Mouse (Mus musculus): ENCODE data around the gene Ryk. TPM values are rescaled to one million over a fixed set of nuclear protein-coding genes. Genes with fewer than 3 reads are reported as not detected.

Gene Ryk
- polyA plus RNA-seq, 1 experiment = 42.7 TPM

DNA sequence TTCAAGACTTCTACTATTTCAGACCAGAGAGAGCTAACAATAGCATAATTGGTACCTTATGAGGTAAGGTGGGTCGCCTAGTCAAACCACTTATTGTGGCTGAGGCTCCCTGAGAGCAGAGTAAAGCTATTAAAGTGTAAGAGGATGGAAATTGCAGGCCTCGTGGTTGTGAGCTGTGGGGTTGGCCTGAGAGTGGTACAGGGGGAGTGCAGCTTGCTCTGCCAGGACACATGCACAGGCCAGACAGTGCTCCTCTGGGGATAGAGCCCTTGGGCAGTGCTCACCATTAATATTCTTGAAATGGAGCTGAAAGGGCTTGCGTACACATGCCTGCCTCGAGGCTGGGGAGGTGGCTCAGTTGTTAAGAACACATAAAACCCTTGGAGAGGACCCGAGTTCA lies 23.6 kb downstream of the Ryk start:
- H3K27me3 ChIP-seq (replicated peaks; ENCODE audit: control insufficient read depth, insufficient read depth, low read length) = no peaks in the 10 kb centered on the region
- no peak overlapping the region for H3K27ac ChIP-seq (ENCODE audit: insufficient read depth, low read depth, low read length)
- TF ChIP-seq POLR2A (IDR thresholded peaks at IDR 0.05; ENCODE audit: low read depth, low read length) (no peak), CTCF (conservative IDR thresholded peaks at IDR 0.05; ENCODE audit: insufficient read depth, insufficient read length, low read depth, low read length) (no peak)
- H3K4me1 ChIP-seq (ENCODE audit: control insufficient read depth, insufficient read depth, low read length) = peaks cover 19% of the 10 kb centered on the region; the same call in 1 of the 2 replicates
- H3K36me3 ChIP-seq (ENCODE audit: control insufficient read depth, insufficient read depth, low read length) = no peaks in the 10 kb centered on the region
- WGBS = 76% methylated on average over 5 of the region's 5 CpGs
- no peak overlapping the region for H3K4me3 ChIP-seq (ENCODE audit: insufficient read depth, low read depth, low read length)
- DNase-seq = no peak

DNA sequence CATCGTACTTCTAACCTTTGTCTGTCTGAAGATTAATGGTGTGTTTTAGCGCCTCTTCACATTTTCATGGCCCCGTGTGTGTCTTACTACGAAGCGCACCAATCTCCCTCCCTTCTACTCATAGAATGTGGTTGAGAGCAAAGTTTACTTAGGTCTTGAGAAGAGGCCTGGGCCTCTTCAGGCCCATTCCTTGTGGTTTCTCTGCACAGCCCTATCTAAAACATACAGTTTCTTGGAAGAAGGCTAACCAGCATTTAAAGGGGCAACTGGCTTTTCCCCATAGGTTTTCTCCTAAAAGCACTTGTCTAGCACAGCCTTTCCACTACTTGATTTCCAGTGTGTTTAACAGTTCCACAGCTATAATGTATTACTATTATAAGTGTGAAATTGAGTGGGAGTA lies 24.7 kb downstream of the Ryk start:
- no peaks in the 10 kb centered on the region for H3K27me3 ChIP-seq (replicated peaks; ENCODE audit: control insufficient read depth, insufficient read depth, low read length)
- WGBS = 52% methylated on average over 5 of the region's 5 CpGs
- no peak overlapping the region for H3K27ac ChIP-seq (ENCODE audit: insufficient read depth, low read depth, low read length)
- no peak overlapping the region for H3K4me3 ChIP-seq (ENCODE audit: insufficient read depth, low read depth, low read length)
- H3K36me3 ChIP-seq (ENCODE audit: control insufficient read depth, insufficient read depth, low read length) = no peaks in the 10 kb centered on the region
- no peak for DNase-seq
- TF ChIP-seq POLR2A (IDR thresholded peaks at IDR 0.05; ENCODE audit: low read depth, low read length) (no peak), CTCF (conservative IDR thresholded peaks at IDR 0.05; ENCODE audit: insufficient read depth, insufficient read length, low read depth, low read length) (no peak)
- H3K4me1 ChIP-seq (ENCODE audit: control insufficient read depth, insufficient read depth, low read length) = peaks cover 19% of the 10 kb centered on the region; the same call in 1 of the 2 replicates

DNA sequence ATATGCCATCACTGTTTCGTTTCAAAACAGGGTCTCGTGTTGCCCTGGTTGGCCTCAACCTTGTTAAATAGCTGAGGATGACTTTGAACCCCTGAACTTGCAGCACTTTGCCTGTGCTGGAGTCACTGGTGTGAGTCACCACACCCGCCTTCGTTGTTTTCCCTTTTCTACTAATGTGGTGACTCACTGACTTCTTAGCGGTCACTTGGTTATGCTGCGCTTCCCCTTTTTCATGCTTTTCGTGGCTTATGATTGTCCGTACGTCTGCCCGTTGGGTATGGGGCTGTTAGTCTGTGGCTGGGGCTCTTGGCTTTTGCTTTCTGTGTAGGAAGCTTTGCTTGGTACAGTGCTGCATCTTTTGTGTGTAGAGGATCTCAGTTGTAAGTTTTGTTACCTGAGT lies 25.2 kb downstream of the Ryk start:
- WGBS = 84% methylated on average over 10 of the region's 10 CpGs
- TF ChIP-seq CTCF (conservative IDR thresholded peaks at IDR 0.05; ENCODE audit: insufficient read depth, insufficient read length, low read depth, low read length) (no peak), POLR2A (IDR thresholded peaks at IDR 0.05; ENCODE audit: low read depth, low read length) (no peak)
- Histone ChIP-seq H3K4me1 (ENCODE audit: control insufficient read depth, insufficient read depth, low read length) (peaks cover 19% of the 10 kb centered on the region; the same call in 1 of the 2 replicates), H3K4me3 (ENCODE audit: insufficient read depth, low read depth, low read length) (no peak overlapping the region), H3K36me3 (ENCODE audit: control insufficient read depth, insufficient read depth, low read length) (no peaks in the 10 kb centered on the region), H3K27me3 (replicated peaks; ENCODE audit: control insufficient read depth, insufficient read depth, low read length) (no peaks in the 10 kb centered on the region), H3K27ac (ENCODE audit: insufficient read depth, low read depth, low read length) (no peak overlapping the region)
- DNase-seq = no peak

DNA sequence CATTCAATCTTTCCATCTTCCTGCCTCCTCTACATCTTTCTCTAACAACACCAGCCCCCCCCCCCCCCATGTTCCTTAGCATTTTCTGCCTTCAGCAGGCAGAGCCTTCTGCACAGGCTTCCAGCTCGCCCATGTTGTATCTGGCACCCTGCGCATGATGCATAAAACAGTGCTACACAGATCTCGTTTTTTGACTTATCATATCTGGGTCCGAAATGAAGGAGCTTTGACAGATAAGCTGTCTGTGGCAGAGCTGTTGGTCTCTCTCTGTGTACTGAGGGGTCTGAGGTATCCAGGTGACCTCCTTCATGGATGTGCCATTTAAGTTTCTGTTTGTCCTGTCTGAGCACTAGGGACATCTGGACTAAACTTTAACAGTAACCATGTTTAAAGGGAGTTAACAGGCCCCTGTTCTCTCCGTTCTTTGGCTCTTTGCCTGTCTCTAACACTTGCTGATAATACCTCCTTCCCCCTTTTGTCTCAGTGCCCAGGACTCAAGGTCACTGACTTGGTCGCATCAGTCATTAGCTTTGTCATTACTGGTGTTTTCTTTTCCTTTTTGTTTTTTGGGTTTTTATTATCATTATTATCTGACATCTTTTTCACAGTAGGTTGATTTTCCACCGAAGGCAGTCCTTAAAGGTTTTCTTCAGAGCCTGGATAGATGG lies 26.2 kb downstream of the Ryk start:
- Histone ChIP-seq H3K4me3 (ENCODE audit: insufficient read depth, low read depth, low read length) (no peak overlapping the region), H3K4me1 (ENCODE audit: control insufficient read depth, insufficient read depth, low read length) (peaks cover 19% of the 10 kb centered on the region; the same call in 1 of the 2 replicates), H3K36me3 (ENCODE audit: control insufficient read depth, insufficient read depth, low read length) (no peaks in the 10 kb centered on the region), H3K27ac (ENCODE audit: insufficient read depth, low read depth, low read length) (no peak overlapping the region), H3K27me3 (replicated peaks; ENCODE audit: control insufficient read depth, insufficient read depth, low read length) (no peaks in the 10 kb centered on the region)
- no peak for TF ChIP-seq CTCF (conservative IDR thresholded peaks at IDR 0.05; ENCODE audit: insufficient read depth, insufficient read length, low read depth, low read length)
- TF ChIP-seq POLR2A (IDR thresholded peaks at IDR 0.05; ENCODE audit: low read depth, low read length) = no peak
- WGBS = 65% methylated on average over 7 of the region's 7 CpGs
- no peak for DNase-seq

DNA sequence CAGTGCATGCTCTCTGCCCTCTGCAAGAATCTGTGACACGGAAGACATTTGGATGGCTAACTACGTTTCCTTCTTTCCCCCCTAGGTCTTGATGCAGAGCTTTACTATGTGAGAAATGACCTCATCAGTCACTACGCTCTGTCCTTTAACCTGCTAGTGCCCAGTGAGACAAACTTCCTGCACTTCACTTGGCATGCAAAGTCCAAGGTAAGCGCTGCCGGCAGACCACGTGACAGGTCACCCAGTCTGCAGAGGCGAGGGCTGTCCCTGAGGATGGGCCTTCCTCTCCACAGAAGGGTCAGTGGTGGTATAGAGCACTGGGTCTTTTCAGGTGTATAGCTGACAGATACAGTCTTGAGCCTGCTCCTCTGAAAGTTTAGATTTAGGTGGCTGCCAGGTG lies 27.1 kb downstream of the Ryk start:
- H3K4me1 ChIP-seq (ENCODE audit: control insufficient read depth, insufficient read depth, low read length) = peaks cover 19% of the 10 kb centered on the region; the same call in 1 of the 2 replicates
- H3K36me3 ChIP-seq (ENCODE audit: control insufficient read depth, insufficient read depth, low read length) = no peaks in the 10 kb centered on the region
- no peak overlapping the region for H3K4me3 ChIP-seq (ENCODE audit: insufficient read depth, low read depth, low read length)
- TF ChIP-seq CTCF (conservative IDR thresholded peaks at IDR 0.05; ENCODE audit: insufficient read depth, insufficient read length, low read depth, low read length) (no peak), POLR2A (IDR thresholded peaks at IDR 0.05; ENCODE audit: low read depth, low read length) (no peak)
- DNase-seq = peak; percentile 84
- no peak overlapping the region for H3K27ac ChIP-seq (ENCODE audit: insufficient read depth, low read depth, low read length)
- WGBS = 45% methylated on average over 7 of the region's 7 CpGs
- H3K27me3 ChIP-seq (replicated peaks; ENCODE audit: control insufficient read depth, insufficient read depth, low read length) = no peaks in the 10 kb centered on the region

DNA sequence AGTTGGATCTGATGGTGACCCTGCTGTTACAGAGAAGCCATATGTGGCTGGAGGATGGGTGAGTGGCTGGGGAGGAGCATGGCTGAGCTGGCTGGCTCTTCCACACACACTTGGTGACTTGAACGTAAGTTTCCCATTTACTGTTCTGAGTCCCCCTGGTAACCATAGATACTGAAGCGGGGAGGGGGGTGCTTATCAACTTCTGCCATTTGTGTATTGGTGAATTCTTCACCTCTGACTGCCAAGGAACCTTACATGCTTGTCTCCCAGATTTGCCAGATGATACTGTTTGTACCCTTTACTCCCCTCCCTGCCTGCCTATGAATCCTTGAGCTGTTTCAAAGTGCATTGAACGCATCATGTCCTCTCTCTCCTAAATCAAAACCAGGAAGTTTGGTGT lies 27.5 kb downstream of the Ryk start:
- no peaks in the 10 kb centered on the region for H3K27me3 ChIP-seq (replicated peaks; ENCODE audit: control insufficient read depth, insufficient read depth, low read length)
- WGBS = 71% methylated on average over 3 of the region's 3 CpGs
- H3K36me3 ChIP-seq (ENCODE audit: control insufficient read depth, insufficient read depth, low read length) = no peaks in the 10 kb centered on the region
- peaks cover 19% of the 10 kb centered on the region; the same call in 1 of the 2 replicates for H3K4me1 ChIP-seq (ENCODE audit: control insufficient read depth, insufficient read depth, low read length)
- no peak overlapping the region for H3K4me3 ChIP-seq (ENCODE audit: insufficient read depth, low read depth, low read length)
- TF ChIP-seq CTCF (conservative IDR thresholded peaks at IDR 0.05; ENCODE audit: insufficient read depth, insufficient read length, low read depth, low read length) (no peak), POLR2A (IDR thresholded peaks at IDR 0.05; ENCODE audit: low read depth, low read length) (no peak)
- no peak for DNase-seq
- H3K27ac ChIP-seq (ENCODE audit: insufficient read depth, low read depth, low read length) = no peak overlapping the region

DNA sequence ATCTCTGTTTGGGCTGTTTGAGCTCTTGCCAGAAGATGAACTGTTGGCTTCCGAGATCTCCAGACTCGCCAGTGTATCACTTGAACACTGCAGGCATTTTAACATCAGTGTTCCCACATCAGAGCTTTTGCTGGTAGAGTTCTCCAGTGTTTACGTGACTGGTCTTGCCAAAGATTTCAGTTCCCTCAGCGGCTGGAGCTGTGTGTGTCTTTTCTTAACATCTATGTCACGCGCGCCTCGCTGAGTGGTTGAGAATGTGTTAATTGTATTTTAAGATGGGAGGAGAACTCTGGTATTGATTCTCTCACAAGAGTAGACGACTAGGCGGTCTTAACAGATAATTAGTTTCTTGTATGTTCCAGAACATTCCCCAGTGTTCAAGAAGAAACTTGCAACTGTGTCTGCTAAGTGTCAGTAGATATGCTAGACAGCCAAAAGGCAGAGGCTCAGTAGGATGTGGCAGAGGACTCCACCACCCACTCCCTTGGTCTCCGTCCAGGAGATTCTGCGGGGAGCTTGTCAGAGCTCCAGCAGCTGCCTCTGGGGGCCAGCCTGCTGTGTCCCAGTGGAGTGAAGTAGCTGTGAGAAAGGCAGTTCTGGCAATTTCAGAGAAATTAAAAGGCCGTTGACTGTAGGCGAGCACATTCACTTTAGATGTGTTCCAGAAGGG lies 29.3 kb downstream of the Ryk start:
- Histone ChIP-seq H3K36me3 (ENCODE audit: control insufficient read depth, insufficient read depth, low read length) (no peaks in the 10 kb centered on the region), H3K4me1 (ENCODE audit: control insufficient read depth, insufficient read depth, low read length) (peaks cover 11% of the 10 kb centered on the region; the same call in 1 of the 2 replicates), H3K27me3 (replicated peaks; ENCODE audit: control insufficient read depth, insufficient read depth, low read length) (no peaks in the 10 kb centered on the region), H3K27ac (ENCODE audit: insufficient read depth, low read depth, low read length) (no peak overlapping the region), H3K4me3 (ENCODE audit: insufficient read depth, low read depth, low read length) (no peak overlapping the region)
- TF ChIP-seq CTCF (conservative IDR thresholded peaks at IDR 0.05; ENCODE audit: insufficient read depth, insufficient read length, low read depth, low read length) (no peak), POLR2A (IDR thresholded peaks at IDR 0.05; ENCODE audit: low read depth, low read length) (no peak)
- WGBS = 70% methylated on average over 14 of the region's 14 CpGs
- peak; percentile 39 for DNase-seq
